Mouse (Mus musculus): Measurements from ENCODE around the gene Gga3.

DNA sequence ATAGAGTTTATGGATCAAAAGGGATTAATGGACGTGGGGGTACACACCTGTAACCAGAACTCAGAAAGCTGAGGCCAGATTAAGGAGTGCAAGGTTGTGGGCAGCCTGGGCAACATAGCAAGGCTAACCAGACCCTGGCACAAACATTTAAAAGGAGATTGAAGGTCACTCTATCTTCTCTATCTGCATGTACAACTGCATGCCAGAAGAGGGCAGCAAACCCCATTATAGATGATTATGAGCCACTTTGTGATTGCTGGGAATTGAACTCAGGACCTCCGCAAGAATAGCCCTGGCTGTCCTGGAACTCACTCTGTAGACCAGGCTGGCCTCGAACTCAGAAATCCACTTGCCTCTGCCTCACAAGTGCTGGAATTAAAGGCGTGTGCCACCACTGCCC, 51.1 kb downstream of the Gga3 start:
- TF ChIP-seq CTCF (IDR thresholded peaks at IDR 0.05; ENCODE audit: low read depth, low read length) (peak; percentile 42; the same call in 1 of the 2 replicates), GATA1 (IDR thresholded peaks at IDR 0.05; ENCODE audit: borderline replicate concordance, low read length) (no peak), GATA2 (IDR thresholded peaks at IDR 0.05; ENCODE audit: borderline replicate concordance, low read depth, low read length) (no peak), TAL1 (conservative IDR thresholded peaks at IDR 0.05; ENCODE audit: low read depth, low read length) (no peak), POLR2AphosphoS5 (IDR thresholded peaks at IDR 0.05; ENCODE audit: insufficient replicate concordance, low read depth, low read length) (no peak)

Measured in G1E (cell line).